Mouse (Mus musculus) heart, postnatal 4 days (tissue): ENCODE measurements at regions not wholly inside any gene's neighbourhood (a gene's known extent, or its start where the extent isn't known, plus 50 kb on each side); places are given as distances from the start of the nearest gene placed in this dataset.
"Not testable (repeated sequence)": the region's sequence is repeated elsewhere in the genome, so short reads cannot be mapped to it uniquely, and the experiment has no call there.

ENCODE experiments used
- DNase-seq: peaks from one replicate; pipeline ENCODE4 v3.0.0; 2021

DNA sequence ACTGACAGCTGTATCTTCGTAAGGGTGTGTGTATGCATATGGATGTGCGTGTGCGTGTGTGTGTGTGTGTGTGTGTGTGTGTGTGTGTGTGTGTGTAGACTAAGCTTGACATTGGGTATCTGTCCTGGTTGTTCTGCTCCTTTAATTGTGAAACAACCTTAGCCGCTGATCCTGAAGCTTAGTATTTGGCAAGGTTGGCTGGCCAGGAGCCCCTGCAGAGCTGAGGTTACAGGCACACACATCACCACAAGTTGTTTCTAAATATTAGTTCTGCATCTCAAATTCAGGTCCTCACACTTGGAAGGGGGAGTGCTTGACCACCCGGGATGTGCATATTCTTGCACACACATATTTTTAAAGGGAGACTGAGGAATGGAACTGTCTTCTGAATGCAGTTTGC is 314.7 kb downstream of the Diras2 start:
- no peak for DNase-seq

DNA sequence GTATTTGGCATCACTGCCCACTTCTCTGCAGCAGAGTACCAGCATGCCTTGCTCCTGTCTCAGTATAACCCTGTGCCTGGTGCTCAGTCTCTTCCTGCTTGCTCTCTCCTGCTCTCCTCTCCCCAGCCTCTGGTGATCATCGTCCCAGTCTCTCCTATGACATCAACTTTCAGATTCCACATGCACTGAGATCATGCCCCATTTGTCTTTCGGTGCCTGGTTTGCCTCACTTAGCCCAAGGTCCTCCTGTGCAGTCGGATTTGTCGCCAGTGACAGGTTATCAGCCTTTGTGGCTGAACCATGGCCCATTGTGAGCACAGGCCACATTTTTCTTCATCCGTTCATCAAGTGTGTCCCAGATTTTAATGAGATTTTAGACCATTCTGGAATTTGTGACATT is 314.0 kb downstream of the Diras2 start:
- no peak for DNase-seq

DNA sequence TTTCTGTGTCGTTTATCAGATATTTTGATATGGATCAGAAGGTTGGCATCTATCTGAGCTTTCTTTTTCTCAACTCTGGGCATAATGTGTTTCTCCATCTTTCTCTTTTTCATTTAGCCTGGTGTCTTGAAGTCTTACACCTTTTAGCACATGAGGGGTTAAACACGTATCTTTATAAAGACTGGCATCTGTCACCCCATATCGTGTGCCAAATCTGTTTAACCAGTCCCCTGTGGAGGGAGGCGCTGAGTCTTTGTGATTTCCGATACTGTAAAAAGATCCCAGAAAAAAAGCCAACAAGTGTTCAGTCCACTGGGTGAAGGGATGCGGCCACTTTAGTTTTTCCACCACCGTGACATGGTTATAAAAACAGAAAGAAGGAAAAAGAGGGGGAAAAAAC is 313.3 kb downstream of the Diras2 start:
- no peak for DNase-seq

DNA sequence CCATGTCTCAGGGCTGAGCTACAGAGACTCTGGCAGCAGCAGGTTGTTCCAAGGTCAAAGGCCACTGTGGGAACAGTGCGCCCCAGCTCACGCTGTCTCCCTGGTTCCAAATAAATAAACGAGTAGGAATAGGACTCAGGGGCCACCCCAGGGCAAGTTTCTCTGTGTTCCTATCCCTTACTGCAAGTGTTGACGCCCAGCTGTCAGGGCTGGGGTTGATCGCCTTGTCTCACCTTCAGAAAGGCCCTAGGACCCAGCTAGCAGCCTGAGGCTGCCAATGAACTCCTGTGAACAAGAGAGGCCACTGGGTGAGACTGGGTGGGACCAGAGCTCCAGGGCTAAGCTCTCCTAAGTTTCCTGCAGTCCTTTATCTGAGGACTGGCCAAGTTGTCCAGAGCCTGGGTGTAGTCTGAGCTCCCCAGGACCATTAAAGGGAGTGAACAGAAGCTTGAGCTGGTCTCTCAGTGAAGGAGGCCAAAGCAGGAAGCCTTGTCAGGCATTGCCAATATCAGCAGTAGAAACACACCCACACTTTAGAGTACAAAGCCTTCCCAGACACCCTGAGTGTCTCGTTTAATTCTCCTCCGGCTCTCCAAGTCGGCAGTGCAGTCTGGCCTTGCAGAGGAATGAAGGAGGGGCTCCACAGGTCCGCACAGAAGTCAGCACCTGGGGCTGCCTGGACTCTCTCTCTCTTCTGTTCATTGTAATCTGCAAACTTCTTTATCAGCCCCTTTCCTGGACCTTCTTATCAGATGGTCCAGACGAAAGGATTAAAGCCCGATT is 308.6 kb downstream of the Diras2 start:
- DNase-seq = no peak

DNA sequence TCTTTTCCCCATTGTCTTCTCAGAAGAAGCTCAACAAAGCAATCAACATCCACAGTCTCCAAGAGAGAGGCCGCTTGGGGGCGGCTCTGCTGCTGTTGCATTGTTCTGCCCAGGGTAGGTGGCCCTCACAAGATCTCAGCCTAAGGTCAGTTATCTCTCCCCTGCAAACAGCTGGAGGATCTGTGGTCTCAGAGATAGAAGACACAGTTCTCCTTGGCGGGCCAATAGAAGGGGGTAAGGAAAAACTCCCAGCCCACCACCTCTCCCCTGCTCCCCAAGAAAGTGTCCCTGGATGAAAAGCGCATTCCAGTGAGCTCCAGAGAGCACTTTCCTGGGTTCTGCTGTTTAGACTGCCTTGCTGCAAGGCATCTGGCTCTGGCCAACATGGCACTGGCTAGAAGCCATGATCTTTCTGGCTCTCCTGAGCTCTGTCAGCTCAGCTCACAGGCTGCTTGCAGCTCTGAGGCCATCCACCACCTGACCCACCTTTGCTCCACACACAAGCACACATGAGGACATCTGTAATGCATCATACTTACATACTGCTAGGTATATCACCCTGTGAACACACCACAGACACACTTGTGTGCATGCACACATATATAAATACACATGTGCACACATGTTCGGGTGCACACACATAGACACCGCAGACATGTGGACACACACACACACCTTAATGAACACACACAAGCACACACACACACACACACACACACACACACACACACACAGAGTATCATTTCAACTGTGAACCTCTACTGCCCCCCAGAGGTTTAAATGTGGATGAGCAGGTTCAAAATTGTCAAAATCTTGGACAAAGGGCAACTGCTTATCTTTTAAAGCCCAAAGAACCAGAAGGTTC is 307.7 kb downstream of the Diras2 start:
- DNase-seq = peak; percentile 62

DNA sequence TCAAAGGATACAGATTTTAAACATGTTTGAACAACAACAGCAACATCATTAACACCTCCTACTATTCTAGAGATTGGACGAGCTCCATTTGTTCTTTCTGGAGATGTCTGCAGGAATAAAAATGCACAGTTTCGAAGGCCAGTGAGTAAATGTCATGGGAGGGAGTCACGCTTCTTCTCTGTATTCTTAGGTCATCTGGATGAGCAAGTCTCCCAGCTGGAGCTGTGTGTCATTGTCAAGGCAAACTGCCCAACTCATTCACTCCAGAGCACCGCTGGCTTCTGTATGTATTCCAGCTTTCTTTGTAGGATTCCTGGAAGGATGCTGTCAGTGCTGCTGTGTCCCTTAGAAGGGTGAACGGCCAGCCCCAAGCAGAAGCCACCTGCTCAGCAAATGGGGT is 297.1 kb downstream of the Diras2 start:
- DNase-seq = peak; percentile 55

DNA sequence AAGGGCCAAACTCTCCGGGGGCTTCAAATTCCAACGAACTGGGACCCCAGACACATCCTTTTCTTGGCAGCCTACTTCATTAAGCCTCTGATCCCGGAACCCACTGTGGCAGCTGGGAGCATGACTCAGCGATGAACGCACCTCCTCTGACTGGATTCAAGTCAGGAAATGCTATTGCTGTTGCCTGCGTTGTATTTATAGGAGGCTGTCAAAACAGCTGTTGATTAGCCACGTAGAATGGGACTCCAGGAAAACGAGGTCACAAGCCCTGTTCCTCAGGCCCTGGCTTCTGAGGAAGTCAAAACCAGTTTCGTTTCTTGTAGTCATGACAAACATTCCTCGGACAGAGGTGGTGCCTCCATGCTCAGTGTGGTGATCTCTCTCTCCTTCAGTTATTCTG is 295.0 kb downstream of the Diras2 start:
- DNase-seq = peak; percentile 56

DNA sequence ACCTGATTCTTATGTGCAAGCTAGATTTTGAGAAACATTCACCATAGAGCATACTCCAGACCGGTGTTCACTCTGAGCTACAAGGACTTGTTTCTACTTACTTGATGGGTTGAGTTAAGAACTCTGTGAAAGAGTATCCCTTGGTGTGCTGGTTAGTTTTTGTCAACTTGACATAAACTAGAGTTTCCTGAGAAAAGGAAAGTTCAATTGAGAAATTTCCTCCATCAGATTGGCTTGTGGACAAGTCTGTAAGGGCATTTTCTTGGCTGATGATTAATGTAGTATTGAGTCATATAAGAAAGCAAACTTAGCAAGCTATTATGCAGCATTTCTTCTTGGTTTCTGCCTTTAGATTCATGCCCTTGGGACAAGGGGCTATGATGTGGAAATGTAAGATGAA is 291.5 kb downstream of the Diras2 start:
- DNase-seq = no peak

DNA sequence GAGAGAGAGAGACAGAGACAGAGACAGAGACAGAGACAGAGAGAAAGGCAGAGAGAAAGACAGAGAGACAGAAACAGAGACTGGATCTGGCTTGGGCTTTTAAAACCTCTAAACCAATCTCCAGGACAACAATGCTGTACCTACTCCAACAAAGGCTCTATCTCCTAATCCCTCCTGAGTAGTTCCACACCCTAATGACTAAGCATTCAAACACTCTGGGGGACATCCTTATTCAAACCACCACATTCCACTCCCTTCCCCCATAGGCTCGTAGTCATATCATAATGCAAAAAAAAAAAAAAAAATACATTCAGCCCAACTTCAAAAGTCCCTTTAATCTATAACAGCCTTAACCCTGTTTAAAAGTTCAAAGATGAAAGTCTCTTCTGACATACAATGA is 289.3 kb downstream of the Diras2 start:
- DNase-seq = no peak

DNA sequence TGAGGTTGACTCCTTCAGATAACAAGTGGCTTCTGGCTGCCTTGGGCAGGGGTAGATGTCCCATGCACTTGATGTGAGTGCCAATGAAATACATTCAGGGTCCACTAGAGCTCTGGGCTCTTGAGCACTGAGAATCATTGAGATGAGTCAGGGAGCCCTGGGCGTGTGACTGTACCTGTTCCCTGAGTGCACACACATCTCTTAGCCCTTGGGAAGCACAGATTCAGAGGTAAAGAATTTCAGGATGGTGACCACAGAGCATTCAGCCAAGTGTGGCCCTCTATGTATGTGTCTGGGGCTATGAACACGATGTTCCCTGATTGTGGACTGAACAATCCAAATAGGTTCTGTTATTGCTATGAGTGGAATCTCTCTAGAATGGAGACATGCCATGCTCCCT is 281.6 kb downstream of the Diras2 start:
- DNase-seq = no peak

DNA sequence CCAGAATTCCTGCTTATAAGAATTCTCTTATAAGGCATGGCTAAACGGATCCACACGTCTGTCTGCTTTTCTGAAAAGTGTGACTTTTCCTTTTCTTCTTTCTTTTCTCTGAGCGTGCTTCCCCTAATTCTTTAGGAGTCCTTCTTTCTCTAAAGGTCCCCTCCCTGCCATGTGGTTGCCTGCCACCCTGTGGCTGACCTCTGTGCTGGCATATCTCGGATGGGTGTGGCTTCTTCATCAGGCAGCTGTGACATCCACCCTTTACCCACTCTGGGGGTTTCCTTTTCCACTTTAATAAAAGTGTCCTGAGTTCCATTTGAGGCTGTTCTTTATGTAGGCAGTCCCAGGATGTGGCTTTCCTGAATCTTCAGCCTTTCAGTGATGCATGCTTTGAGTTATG is 280.7 kb downstream of the Diras2 start:
- peak; percentile 26 for DNase-seq

DNA sequence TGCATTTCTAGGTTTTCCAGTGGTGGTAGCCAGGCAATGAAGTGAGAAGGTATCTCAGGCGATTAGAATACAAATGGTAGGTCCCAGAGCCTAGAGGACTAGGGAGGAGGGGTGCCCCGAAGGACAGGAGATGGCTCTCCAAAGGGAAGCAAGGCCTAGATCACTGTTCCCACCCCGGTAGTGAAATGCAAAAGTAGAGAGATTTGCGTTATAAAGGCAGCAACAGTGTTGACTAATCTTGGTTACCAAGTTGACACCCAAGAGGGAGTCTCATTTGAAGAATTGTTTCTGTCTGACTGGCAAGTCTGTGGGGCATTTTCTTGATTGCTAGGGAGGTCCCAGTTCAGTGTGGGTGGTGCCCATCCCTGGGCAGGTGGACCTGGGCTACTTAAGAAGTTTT is 278.8 kb downstream of the Diras2 start:
- DNase-seq = no peak

DNA sequence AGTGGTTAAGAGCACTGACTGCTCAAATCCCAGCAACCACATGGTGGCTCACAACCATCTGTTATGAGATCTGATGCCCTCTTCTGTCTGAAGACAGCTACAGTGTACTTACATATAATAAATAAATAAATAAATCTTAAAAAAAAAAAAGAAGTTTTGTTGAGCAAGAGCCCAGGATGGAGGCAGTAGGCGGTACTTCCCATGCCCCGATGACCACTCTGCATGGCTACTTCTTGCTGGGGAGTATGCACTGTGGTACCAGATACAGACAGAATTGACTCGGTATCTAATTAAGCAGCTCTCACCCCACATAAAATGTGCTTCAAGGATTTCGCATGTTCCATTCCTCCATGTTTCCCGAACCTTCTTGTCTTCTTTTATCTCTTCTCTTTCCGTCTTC is 278.4 kb downstream of the Diras2 start:
- not testable (repeated sequence) for DNase-seq

DNA sequence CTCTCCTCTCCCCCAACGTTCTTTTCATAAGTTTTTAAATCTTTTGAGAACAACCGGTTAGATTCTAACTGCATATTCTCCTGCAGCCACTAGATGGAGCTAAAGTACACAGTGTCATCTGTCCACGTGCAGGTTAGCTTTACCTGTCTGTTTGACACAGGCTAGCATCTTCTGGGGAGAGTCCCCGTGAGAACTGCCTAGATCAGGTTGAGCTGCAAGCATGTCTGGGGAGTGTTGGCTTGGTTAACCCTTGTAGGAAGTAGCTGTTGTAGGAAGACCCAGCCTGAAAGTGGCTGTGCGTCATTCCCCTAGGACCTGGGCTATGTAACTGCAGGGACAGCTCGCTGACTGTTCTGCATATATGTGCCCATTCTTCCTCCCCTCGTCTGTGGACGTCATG is 277.9 kb downstream of the Diras2 start:
- no peak for DNase-seq

DNA sequence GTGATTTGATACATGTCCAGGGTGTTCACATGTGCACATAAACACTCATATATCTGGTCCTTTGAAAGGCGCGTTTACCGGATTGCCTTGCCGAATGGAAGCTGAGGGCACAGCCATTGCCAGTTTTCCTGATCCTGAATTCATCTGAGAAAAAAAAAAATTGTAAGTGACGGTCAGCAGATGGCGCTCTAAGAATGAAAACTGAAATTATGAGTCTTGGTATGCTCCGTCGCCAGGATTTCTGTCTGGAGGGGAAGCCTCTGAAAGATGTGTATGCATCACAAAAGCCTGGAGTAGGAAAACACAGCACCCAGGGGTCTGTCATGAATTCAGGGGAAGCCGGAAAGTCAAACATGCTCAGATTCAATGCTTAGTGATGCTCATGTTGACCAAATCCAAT is 276.9 kb downstream of the Diras2 start:
- DNase-seq = peak; percentile 55

DNA sequence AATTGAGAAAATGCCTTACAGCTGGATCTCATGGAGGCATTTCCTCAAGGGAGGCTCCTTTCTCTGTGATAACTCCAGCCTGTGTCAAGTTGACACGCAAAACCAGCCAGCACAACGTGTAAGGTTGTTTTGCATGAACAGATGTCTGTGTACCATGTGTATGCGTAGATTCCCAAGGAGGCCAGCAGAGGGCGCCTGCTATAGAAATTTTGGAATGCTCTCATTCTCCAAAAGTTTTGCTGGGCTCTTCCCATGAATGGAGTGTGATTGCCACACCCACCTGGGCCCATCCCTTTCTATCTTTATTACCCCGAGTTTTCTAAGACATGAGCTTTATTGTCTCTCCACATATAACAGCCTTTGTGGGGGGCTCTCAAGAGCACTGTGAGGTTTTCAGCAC is 275.4 kb downstream of the Diras2 start:
- DNase-seq = peak; percentile 27

DNA sequence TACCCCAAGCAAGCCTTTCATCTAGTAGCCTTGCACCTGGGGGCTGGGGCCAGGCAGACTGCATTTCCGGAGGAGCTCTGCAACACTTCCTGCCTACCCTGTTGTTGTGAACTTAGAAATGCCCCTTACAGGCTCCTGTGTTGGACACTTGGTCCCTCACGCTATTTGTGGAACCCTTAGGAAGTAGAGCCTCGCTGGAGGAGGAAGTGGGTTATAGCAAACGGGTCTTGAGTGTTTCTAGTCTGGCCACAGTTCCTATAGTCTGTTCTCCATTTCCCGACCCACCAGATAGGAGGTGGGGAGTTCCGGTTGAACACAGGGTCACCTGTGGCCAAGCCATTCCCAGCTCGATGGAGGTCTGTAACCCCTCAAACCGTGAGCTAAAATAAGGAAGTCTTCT is 272.7 kb downstream of the Diras2 start:
- no peak for DNase-seq

DNA sequence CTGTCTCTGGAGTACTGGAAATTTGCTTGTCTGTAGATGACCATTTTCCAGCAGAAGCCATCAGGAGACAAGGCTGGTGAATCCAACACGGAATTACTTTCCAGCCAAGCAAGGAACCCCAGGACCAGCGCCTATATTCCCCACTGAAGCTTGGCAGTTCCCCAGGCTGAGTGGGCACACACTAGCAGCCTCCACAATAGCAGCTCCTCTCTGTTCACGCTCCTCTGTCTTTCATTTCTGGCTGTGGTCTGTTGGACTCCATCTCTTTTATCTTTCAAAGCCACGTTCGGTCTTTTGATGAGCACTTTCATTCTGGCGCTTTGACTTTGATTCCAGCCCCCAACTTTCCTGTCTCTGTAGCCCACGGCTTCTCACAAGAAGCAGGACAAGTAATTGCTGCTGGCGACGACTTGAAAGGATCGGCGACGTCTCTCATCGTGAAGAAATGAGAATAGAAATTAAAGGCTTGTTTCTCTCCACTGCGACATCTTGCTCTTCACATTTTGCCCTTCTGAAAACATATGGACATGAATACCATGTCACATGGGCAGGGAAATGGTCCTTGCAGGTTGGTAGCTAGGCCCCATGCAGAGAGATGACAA is 268.0 kb downstream of the Diras2 start:
- DNase-seq = no peak

DNA sequence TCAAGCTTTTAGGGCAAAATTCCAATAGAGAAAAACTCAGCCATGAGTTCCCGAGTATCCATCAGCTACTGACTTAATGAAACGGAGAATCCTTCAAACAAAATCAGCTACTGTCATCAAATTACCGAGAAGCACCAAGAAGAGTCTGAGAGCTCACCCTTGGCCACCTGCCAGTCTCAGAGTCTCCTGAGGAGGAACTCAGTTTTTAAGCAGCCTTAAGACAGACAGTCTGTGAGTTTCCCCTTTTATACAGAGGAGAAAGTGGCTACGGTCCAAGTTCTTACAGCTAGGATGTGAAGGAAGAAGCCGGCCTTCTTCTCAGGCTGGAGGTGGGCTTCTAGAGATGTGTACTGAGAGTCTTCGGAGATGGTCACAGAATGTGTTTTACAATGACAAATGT is 262.8 kb downstream of the Diras2 start:
- DNase-seq = peak; percentile 35

DNA sequence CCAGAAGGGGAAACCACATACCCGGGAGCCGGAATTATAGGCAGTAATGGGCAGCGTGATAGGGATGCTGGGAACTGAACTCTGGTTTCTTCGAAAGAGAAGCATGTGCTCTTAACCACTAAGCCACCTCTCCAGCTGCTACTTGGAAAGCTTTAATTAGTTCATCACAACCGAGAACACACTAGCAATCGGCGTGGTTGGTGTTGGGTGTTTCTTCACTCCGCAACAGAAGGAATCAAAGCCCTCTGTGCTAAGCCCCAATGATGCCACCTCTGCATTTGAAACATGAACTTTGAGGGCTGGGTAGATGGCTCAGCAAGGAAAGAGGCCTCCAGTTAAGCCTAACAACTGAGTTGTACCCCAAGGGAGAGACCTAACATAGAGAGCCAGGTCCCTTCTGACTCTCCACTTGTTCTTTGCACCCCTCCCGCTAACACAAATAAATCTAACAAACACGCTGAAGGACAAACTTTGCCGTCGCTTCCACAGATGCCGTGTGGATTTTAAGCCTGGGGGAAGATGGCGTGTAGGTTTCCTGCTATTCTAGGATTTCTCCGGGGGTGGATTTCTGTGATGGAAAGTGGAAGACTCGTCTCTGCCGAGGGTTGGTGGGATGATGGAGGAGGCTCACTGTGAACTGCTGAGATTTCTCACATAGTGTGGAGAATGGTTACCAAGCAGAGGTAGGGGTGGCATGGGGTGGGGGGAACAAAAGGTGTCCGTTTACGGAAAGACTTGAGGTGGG is 257.4 kb downstream of the Diras2 start:
- DNase-seq = no peak

DNA sequence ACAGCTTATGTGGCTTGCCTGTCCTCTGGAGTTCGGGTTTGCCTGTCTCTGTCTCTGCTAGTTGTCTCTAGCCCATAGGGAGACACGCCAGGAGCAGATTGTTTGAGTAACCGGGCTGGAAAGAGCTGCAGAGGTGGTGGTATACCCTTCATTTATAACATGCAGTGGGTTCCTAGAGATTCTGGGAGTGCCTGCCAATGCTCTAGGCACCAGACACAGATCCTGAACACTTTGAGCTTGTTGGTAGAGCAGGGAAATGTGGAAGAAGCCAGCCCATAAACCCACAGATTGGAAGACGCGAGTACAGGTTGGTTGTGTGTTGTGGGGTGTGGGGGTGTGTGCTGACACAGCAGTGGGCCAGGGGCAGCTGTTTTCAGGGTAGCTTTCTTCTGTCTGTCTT is 255.9 kb downstream of the Diras2 start:
- no peak for DNase-seq

DNA sequence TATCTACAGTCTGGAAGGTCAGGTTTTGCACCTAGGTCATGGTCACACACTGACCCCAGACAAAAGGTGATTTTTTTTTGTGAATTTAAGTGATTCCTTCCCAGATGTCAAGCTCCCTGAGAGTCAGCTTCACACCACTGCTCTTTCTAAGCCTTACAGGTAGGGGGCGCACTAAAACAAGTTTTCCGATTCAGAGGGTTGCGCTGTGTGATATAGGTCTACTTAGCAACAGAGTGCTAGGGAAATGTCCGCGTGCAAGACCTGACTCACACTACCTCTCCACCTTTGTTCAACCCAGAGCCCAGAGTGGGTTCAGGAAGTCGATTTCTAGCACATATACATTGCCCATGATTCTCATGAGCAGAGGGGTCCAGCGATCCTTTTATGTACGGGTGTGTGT is 255.4 kb downstream of the Diras2 start:
- DNase-seq = peak; percentile 68

DNA sequence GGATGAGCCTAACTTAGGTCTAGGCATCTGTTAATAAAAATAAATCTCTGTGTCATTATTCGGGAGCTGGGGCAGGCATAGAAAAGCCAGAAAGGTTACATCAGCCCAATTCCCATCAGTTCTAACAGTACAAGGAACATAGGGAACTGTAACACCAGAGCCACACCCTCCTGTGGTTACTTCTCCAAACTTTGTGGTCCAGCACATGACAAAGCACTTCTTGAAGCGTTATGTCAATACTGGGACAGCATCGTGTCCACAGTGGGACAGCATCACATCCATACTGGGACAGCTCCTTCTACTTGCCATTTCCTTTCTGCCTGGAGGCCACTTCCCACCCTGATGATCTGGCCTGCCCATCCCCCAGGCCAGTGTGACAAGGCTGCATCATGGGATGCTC is 253.9 kb downstream of the Diras2 start:
- DNase-seq = no peak
